Mouse (Mus musculus) right cerebral cortex, postnatal 25 days (tissue): ENCODE data around the gene Vmn1r155.
"Not testable (repeated sequence)": the region's sequence is repeated elsewhere in the genome, so short reads cannot be mapped to it uniquely, and the experiment has no call there.

Experiments
- DNase-seq: peaks from one replicate; pipeline ENCODE4 v3.0.0; 2022

The Vmn1r155 gene

DNA sequence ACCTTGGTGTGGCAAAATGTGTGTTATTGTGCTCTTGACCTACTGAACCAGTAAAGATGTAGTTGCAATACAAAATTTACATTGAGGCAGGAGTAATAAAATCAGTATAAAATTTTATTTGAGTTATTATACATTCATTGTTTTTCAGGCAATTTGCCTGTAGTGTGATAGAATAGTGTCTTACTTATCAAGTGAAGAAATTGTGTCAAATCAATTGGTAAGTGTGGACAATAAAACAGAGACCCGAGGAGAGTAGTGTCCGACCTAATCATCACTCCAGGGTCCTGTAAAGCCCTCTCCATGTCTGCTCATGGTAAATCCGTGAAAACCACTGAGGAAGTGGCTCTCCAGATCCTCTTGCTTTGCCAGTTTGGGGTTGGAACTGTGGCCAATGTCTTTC is at the start of gene Vmn1r155:
TSS of gene Vmn1r155 (plus strand) at position 301 of the 400 bp plus-strand sequence.
- DNase-seq = not testable (repeated sequence)

DNA sequence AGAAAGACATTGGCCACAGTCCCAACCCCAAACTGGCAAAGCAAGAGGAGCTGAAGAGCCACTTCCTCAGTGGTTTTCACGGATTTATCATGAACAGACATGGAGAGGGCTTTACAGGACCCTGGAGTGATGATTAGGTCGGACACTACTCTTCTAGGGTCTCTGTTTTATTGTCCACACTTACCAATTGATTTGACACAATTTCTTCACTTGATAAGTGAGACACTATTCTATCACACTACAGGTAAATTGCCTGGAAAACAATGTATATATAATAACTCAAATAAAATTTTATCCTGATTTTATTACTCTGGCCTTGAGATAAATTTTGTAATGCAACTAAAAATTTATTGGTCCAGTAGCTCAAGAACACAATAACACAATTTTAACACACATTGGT is 34.4 kb downstream of the Vmn1r155 start, which contains the start of gene Gm8693:
TSS of gene Gm8693 (minus strand) at position 101 of the 400 bp plus-strand sequence.
- DNase-seq = not testable (repeated sequence)
